Mouse (Mus musculus) cerebellum, adult 2 months (tissue): ENCODE measurements around the gene Fbxo21. TPM values are rescaled to one million over a fixed set of nuclear protein-coding genes. Genes with fewer than 3 reads are reported as not detected.

Source experiments
- DNase-seq, 2 experiments: peaks; one replicate each; pipeline ENCODE4 v3.0.0; 2021
- H3K27ac ChIP-seq: fragments of 200-500 bp; 2 replicates; pipeline ENCODE4 v1.5.1; 2012; ENCODE audit warnings: low read length, control low read depth, inconsistent platforms; ENCODE audit not compliant: insufficient read depth
- H3K27me3 ChIP-seq: fragments of 200-500 bp; 2 replicates; pipeline ENCODE4 v1.6.1; 2012; ENCODE audit warnings: inconsistent platforms, mild to moderate bottlenecking, low read length, moderate library complexity; ENCODE audit not compliant: control insufficient read depth, insufficient read depth
- H3K4me1 ChIP-seq: fragments of 200-500 bp; 2 replicates; pipeline ENCODE4 v1.6.1; 2011; ENCODE audit warnings: low read length; ENCODE audit not compliant: control insufficient read depth, insufficient read depth
- H3K4me3 ChIP-seq: fragments of 200-500 bp; replicated peaks from 2 replicates; pipeline ENCODE3; 2011; ENCODE audit warnings: mild to moderate bottlenecking, low read depth, low read length, control low read depth; ENCODE audit not compliant: insufficient read depth
- CTCF ChIP-seq: fragments of 200-500 bp; IDR thresholded peaks from 2 replicates; pipeline ENCODE4 v1.5.1; 2011; ENCODE audit warnings: low read depth, mild to moderate bottlenecking, control low read depth, low read length, moderate library complexity, borderline replicate concordance; ENCODE audit not compliant: insufficient read depth
- POLR2A ChIP-seq: fragments of 200-500 bp; IDR thresholded peaks from 2 replicates; pipeline ENCODE4 v1.6.1; 2011; ENCODE audit warnings: low read length, control low read depth, borderline replicate concordance; ENCODE audit not compliant: insufficient read depth
- WGBS: fragments of 180-500 bp; shearing (Covaris S2); methylation state at CpG from one replicate; pipeline ENCODE4 v1.1.7; 2018; 5-methylcytosine and 5-hydroxymethylcytosine counted together
- polyA plus RNA-seq: library from polyadenylated mRNA; depleted of rRNA; stranded (reverse); fragments of >200 nt; gene quantifications from 2 replicates; pipeline ENCODE4 v1.2.3, GENCODE M21; 2012

Fbxo21 gene
- polyA plus RNA-seq, 1 experiment = 114 TPM

- H3K4me1 ChIP-seq = peaks cover 46% of the 10 kb centered on the region
- H3K27ac ChIP-seq = peak overlapping the region; percentile 96
- peak overlapping the region; percentile 35 for H3K4me3 ChIP-seq
- TF ChIP-seq POLR2A (no peak), CTCF (no peak)
- peak; percentile 55 to 71 for DNase-seq
- 22% methylated on average over 4 of the region's 4 CpGs for WGBS
- H3K27me3 ChIP-seq = no peaks in the 10 kb centered on the region
These were observed 55.0 kb downstream of the Fbxo21 start for GRCm38 (mm10) chr5:118031508-118031907.

- TF ChIP-seq CTCF (no peak), POLR2A (no peak)
- peak; percentile 55 to 72 for DNase-seq
- Histone ChIP-seq H3K4me1 (peaks cover 62% of the 10 kb centered on the region), H3K4me3 (no peak overlapping the region), H3K27ac (peak overlapping the region; percentile 80), H3K27me3 (no peaks in the 10 kb centered on the region)
- WGBS = 9% methylated on average over 4 of the region's 4 CpGs
These were observed 56.8 kb downstream of the Fbxo21 start for GRCm38 (mm10) chr5:118033328-118033727.

GRCm38 (mm10) chr5:118033740-118034139 is 57.2 kb downstream of the Fbxo21 start:
- Histone ChIP-seq H3K4me3 (no peak overlapping the region), H3K27ac (peak overlapping the region; percentile 80), H3K4me1 (peaks cover 62% of the 10 kb centered on the region), H3K27me3 (no peaks in the 10 kb centered on the region)
- DNase-seq = no peak
- 30% methylated on average over 6 of the region's 6 CpGs for WGBS
- no peak for TF ChIP-seq CTCF
- TF ChIP-seq POLR2A = no peak

GRCm38 (mm10) chr5:118034632-118035031 is 58.1 kb downstream of the Fbxo21 start:
- no peak for DNase-seq
- 100% methylated on average over 1 of the region's 1 CpGs for WGBS
- H3K4me1 ChIP-seq = peaks cover 69% of the 10 kb centered on the region
- H3K27ac ChIP-seq = no peak overlapping the region
- no peak for TF ChIP-seq POLR2A
- no peak for TF ChIP-seq CTCF
- H3K4me3 ChIP-seq = no peak overlapping the region
- no peaks in the 10 kb centered on the region for H3K27me3 ChIP-seq

GRCm38 (mm10) chr5:118035786-118036185 is 59.3 kb downstream of the Fbxo21 start:
- 16% methylated on average over 3 of the region's 3 CpGs for WGBS
- TF ChIP-seq POLR2A (no peak), CTCF (no peak)
- H3K27ac ChIP-seq = peak overlapping the region; percentile 35; the same call in 1 of the 2 replicates

GRCm38 (mm10) chr5:118036888-118037797 is 60.6 kb downstream of the Fbxo21 start:
- no peak overlapping the region for H3K4me3 ChIP-seq
- H3K4me1 ChIP-seq = peaks cover 50% of the 10 kb centered on the region
- H3K27ac ChIP-seq = peak overlapping the region; percentile 35
- WGBS = 22% methylated on average over 25 of the region's 25 CpGs
- peak; percentile 56 to 57 for DNase-seq
- no peak for TF ChIP-seq CTCF
- no peak for TF ChIP-seq POLR2A
- no peaks in the 10 kb centered on the region for H3K27me3 ChIP-seq

More at GRCm38 (mm10) chr5:118035786-118036185, 59.3 kb downstream of the Fbxo21 start:
- no peaks in the 10 kb centered on the region for H3K27me3 ChIP-seq
- peaks cover 59% of the 10 kb centered on the region for H3K4me1 ChIP-seq
- no peak overlapping the region for H3K4me3 ChIP-seq
- DNase-seq = no peak

- peak; percentile 84 to 89 for DNase-seq
- Histone ChIP-seq H3K4me1 (peaks cover 48% of the 10 kb centered on the region), H3K27ac (peak overlapping the region; percentile 67), H3K4me3 (no peak overlapping the region), H3K27me3 (no peaks in the 10 kb centered on the region)
- WGBS = 3% methylated on average over 10 of the region's 10 CpGs
- no peak for TF ChIP-seq POLR2A
- no peak for TF ChIP-seq CTCF
These were observed 61.4 kb downstream of the Fbxo21 start for GRCm38 (mm10) chr5:118037798-118038484.

GRCm38 (mm10) chr5:118039241-118039668 is 62.7 kb downstream of the Fbxo21 start:
- WGBS = 14% methylated on average over 12 of the region's 12 CpGs
- peak overlapping the region; percentile 90 for H3K27ac ChIP-seq
- H3K27me3 ChIP-seq = no peaks in the 10 kb centered on the region
- TF ChIP-seq POLR2A = no peak
- no peak for TF ChIP-seq CTCF
- H3K4me3 ChIP-seq = no peak overlapping the region
- peaks cover 39% of the 10 kb centered on the region for H3K4me1 ChIP-seq
- DNase-seq = peak; percentile 54 to 57
